Mouse (Mus musculus) lung, postnatal 0 days (tissue): Measurements from ENCODE around the gene Car10.

Source experiments
- CTCF ChIP-seq: IDR thresholded peaks from 2 replicates; pipeline ENCODE4 v1.5.1; 2016; ENCODE audit warnings: antibody characterized with exemption, mild to moderate bottlenecking
- EP300 ChIP-seq: IDR thresholded peaks from 2 replicates; pipeline ENCODE4 v1.6.1; 2016; ENCODE audit warnings: antibody characterized with exemption, mild to moderate bottlenecking, control low read depth

DNA sequence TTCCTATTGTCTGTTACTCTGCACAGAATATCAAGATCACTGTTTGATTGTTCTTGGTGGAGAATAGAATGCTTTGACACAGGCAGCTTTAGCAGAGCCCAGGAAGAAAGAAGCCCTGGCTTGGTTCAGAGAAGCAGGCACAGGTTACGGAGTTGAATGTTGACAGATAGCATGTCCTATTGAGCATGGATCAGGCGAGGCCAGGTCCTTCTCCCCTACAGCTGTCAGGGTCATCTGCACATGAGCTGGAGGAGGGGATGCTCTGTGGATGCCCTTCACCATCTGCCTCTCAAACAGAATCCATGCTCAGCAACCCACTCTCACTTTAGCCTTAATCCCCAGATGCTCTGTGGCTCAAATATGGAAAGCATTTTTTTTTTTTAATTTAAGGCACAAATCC is 339.1 kb downstream of the Car10 start:
- TF ChIP-seq CTCF (no peak), EP300 (no peak)
